Mouse (Mus musculus) G1E (cell line): ENCODE data around the gene Zmiz2.

Experiments
- CTCF ChIP-seq: IDR thresholded peaks from 2 replicates; pipeline ENCODE4 v1.5.1; 2012; ENCODE audit warnings: low read depth, low read length, inconsistent platforms, mixed read lengths
- GATA1 ChIP-seq: IDR thresholded peaks from 2 replicates; pipeline ENCODE4 v1.6.1; 2012; ENCODE audit warnings: borderline replicate concordance, low read length, inconsistent platforms, mixed read lengths
- GATA2 ChIP-seq: IDR thresholded peaks from 2 replicates; pipeline ENCODE4 v1.6.1; 2012; ENCODE audit warnings: low read depth, low read length, inconsistent platforms, borderline replicate concordance
- POLR2AphosphoS5 ChIP-seq: IDR thresholded peaks from 2 replicates; pipeline ENCODE4 v1.6.1; 2012; ENCODE audit warnings: low read depth, low read length, inconsistent platforms; ENCODE audit not compliant: insufficient replicate concordance
- TAL1 ChIP-seq: conservative IDR thresholded peaks from 2 replicates; pipeline ENCODE4 v1.6.1; 2012; ENCODE audit warnings: low read depth, low read length, inconsistent platforms, mixed read lengths

- TF ChIP-seq CTCF (no peak), POLR2AphosphoS5 (no peak), GATA1 (no peak), TAL1 (no peak), GATA2 (no peak)
These were observed at the start of gene Zmiz2 for GRCm38 (mm10) chr11:6388726-6389413.
